Mouse (Mus musculus) liver, embryonic 11.5 days (tissue): ENCODE measurements around the gene BC067074. TPM values are rescaled to one million over a fixed set of nuclear protein-coding genes. Genes with fewer than 3 reads are reported as not detected.
"Not testable (repeated sequence)": the region's sequence is repeated elsewhere in the genome, so short reads cannot be mapped to it uniquely, and the experiment has no call there.

ENCODE experiments used
- ATAC-seq: fragments of 200-750 bp; cut with Nextera tagmentation; replicated peaks from 2 replicates; pipeline ENCODE4 v1.8.0; 2017; ENCODE audit warnings: moderate number of reproducible peaks, mild to moderate bottlenecking, moderate TSS enrichment, moderate library complexity; ENCODE audit not compliant: low FRiP score
- DNase-seq: peaks from one replicate; pipeline ENCODE4 v3.0.0-alpha.2; 2017; ENCODE audit warnings: low spot score
- H3K27ac ChIP-seq: fragments of 300-500 bp; sonication (generic); 2 replicates; pipeline ENCODE4 v1.5.1; 2014; ENCODE audit warnings: mild to moderate bottlenecking, low read depth, low read length, control low read depth
- H3K27me3 ChIP-seq: fragments of 300-500 bp; sonication (generic); replicated peaks from 2 replicates; pipeline ENCODE4 v1.6.1; 2014; ENCODE audit warnings: low read length, mixed read lengths; ENCODE audit not compliant: control insufficient read depth, insufficient read depth
- H3K36me3 ChIP-seq: fragments of 300-500 bp; sonication (generic); 2 replicates; pipeline ENCODE4 v1.6.1; 2014; ENCODE audit warnings: mild to moderate bottlenecking, low read length, moderate library complexity, mixed read lengths; ENCODE audit not compliant: control insufficient read depth, insufficient read depth
- H3K4me1 ChIP-seq: fragments of 300-500 bp; sonication (generic); replicated peaks from 2 replicates; pipeline ENCODE4 v1.6.1; 2014; ENCODE audit warnings: low read length, mixed read lengths; ENCODE audit not compliant: control insufficient read depth, insufficient read depth
- H3K4me2 ChIP-seq: fragments of 300-500 bp; sonication (generic); 2 replicates; pipeline ENCODE4 v1.6.1; 2014; ENCODE audit warnings: mild to moderate bottlenecking, control low read depth, moderate library complexity
- H3K4me3 ChIP-seq: fragments of 300-500 bp; sonication (generic); 2 replicates; pipeline ENCODE4 v1.5.1; 2014; ENCODE audit warnings: low read depth, low read length, control low read depth
- H3K9ac ChIP-seq: fragments of 300-500 bp; sonication (generic); 2 replicates; pipeline ENCODE4 v1.6.1; 2014; ENCODE audit warnings: low read depth, low read length, control low read depth
- H3K9me3 ChIP-seq: fragments of 300-500 bp; sonication (generic); 2 replicates; pipeline ENCODE4 v1.6.1; 2016; ENCODE audit warnings: low read length, inconsistent platforms, mixed read lengths; ENCODE audit not compliant: control insufficient read depth
- WGBS: fragments of 180-500 bp; shearing (Covaris S2); extraction: QIAGEN DNeasy Blood & Tissue Kit; methylation state at CpG from one replicate; pipeline ENCODE4 v1.1.7; 2014; 5-methylcytosine and 5-hydroxymethylcytosine counted together
- polyA plus RNA-seq: library from polyadenylated mRNA; unstranded; fragments of >200 nt; fragmentation: Nextera tagmentation; extraction: Ambion mirVana; gene quantifications from 2 replicates; pipeline ENCODE4 v1.2.1, GENCODE M21; 2014

BC067074 gene
- polyA plus RNA-seq, 1 experiment from 2014 or later: 1.2 TPM

GRCm38 (mm10) chr13:113378980-113379410, 86.0 kb downstream of the BC067074 start:
- Histone ChIP-seq H3K9me3 (no peaks in the 10 kb centered on the region), H3K36me3 (no peaks in the 10 kb centered on the region), H3K27me3 (no peaks in the 10 kb centered on the region), H3K4me1 (no peaks in the 10 kb centered on the region), H3K9ac (no peak overlapping the region), H3K4me3 (no peak overlapping the region), H3K27ac (no peak overlapping the region), H3K4me2 (no peak overlapping the region)
- no peak for ATAC-seq
- WGBS: 69% methylated on average over 8 of the region's 8 CpGs
- DNase-seq: peak; percentile 22

- ATAC-seq: no peak
- H3K36me3 ChIP-seq: no peaks in the 10 kb centered on the region
- DNase-seq: peak; percentile 22
- H3K9me3 ChIP-seq: no peaks in the 10 kb centered on the region
- H3K9ac ChIP-seq: no peak overlapping the region
- no peaks in the 10 kb centered on the region for H3K27me3 ChIP-seq
- H3K4me2 ChIP-seq: no peak overlapping the region
- no peaks in the 10 kb centered on the region for H3K4me1 ChIP-seq
- no peak overlapping the region for H3K4me3 ChIP-seq
- 57% methylated on average over 6 of the region's 6 CpGs for WGBS
- no peak overlapping the region for H3K27ac ChIP-seq
These were observed 86.9 kb downstream of the BC067074 start for GRCm38 (mm10) chr13:113379766-113380309.

- DNase-seq: no peak
- Histone ChIP-seq H3K4me2 (no peak overlapping the region), H3K9me3 (no peaks in the 10 kb centered on the region), H3K27me3 (no peaks in the 10 kb centered on the region), H3K36me3 (no peaks in the 10 kb centered on the region), H3K27ac (no peak overlapping the region), H3K9ac (no peak overlapping the region), H3K4me1 (no peaks in the 10 kb centered on the region), H3K4me3 (no peak overlapping the region)
- no peak for ATAC-seq
- 81% methylated on average over 1 of the region's 1 CpGs for WGBS
These were observed 88.8 kb downstream of the BC067074 start for GRCm38 (mm10) chr13:113381710-113382109.

GRCm38 (mm10) chr13:113382201-113382600, 89.2 kb downstream of the BC067074 start:
- 62% methylated on average over 2 of the region's 2 CpGs for WGBS
- Histone ChIP-seq H3K4me1 (no peaks in the 10 kb centered on the region), H3K9me3 (no peaks in the 10 kb centered on the region), H3K4me2 (no peak overlapping the region), H3K27me3 (no peaks in the 10 kb centered on the region), H3K9ac (no peak overlapping the region), H3K27ac (no peak overlapping the region), H3K4me3 (no peak overlapping the region), H3K36me3 (no peaks in the 10 kb centered on the region)
- ATAC-seq: no peak
- no peak for DNase-seq

GRCm38 (mm10) chr13:113382770-113383169, 89.8 kb downstream of the BC067074 start:
- H3K4me1 ChIP-seq, H3K9me3 ChIP-seq, DNase-seq, H3K4me2 ChIP-seq, H3K27ac ChIP-seq, ATAC-seq, H3K36me3 ChIP-seq, H3K27me3 ChIP-seq, H3K9ac ChIP-seq, H3K4me3 ChIP-seq: not testable (repeated sequence)

GRCm38 (mm10) chr13:113393386-113393785, 100.4 kb downstream of the BC067074 start:
- Histone ChIP-seq H3K36me3 (no peaks in the 10 kb centered on the region), H3K4me2 (no peak overlapping the region), H3K27ac (no peak overlapping the region), H3K27me3 (no peaks in the 10 kb centered on the region), H3K4me1 (no peaks in the 10 kb centered on the region), H3K9ac (no peak overlapping the region), H3K9me3 (no peaks in the 10 kb centered on the region), H3K4me3 (no peak overlapping the region)
- 87% methylated on average over 6 of the region's 6 CpGs for WGBS
- no peak for DNase-seq
- no peak for ATAC-seq

GRCm38 (mm10) chr13:113394591-113394990, 101.6 kb downstream of the BC067074 start:
- H3K4me2 ChIP-seq: no peak overlapping the region
- WGBS: 84% methylated on average over 15 of the region's 15 CpGs
- H3K4me3 ChIP-seq: no peak overlapping the region
- no peaks in the 10 kb centered on the region for H3K9me3 ChIP-seq
- DNase-seq (no peak), ATAC-seq (no peak)
- no peaks in the 10 kb centered on the region for H3K27me3 ChIP-seq
- no peak overlapping the region for H3K9ac ChIP-seq
- no peaks in the 10 kb centered on the region for H3K4me1 ChIP-seq
- H3K27ac ChIP-seq: no peak overlapping the region
- H3K36me3 ChIP-seq: no peaks in the 10 kb centered on the region

GRCm38 (mm10) chr13:113397006-113397520, 104.1 kb downstream of the BC067074 start:
- H3K27ac ChIP-seq: no peak overlapping the region
- H3K9me3 ChIP-seq: no peaks in the 10 kb centered on the region
- H3K36me3 ChIP-seq: no peaks in the 10 kb centered on the region
- no peak overlapping the region for H3K9ac ChIP-seq
- no peak overlapping the region for H3K4me2 ChIP-seq
- WGBS: 71% methylated on average over 9 of the region's 9 CpGs
- no peak overlapping the region for H3K4me3 ChIP-seq
- DNase-seq: no peak
- ATAC-seq: no peak
- no peaks in the 10 kb centered on the region for H3K4me1 ChIP-seq
- H3K27me3 ChIP-seq: no peaks in the 10 kb centered on the region

GRCm38 (mm10) chr13:113401373-113402010, 108.5 kb downstream of the BC067074 start:
- WGBS: 71% methylated on average over 4 of the region's 4 CpGs

More at GRCm38 (mm10) chr13:113401373-113402010, 108.5 kb downstream of the BC067074 start:
- DNase-seq (no peak), ATAC-seq (no peak)
- no peaks in the 10 kb centered on the region for H3K9me3 ChIP-seq
- no peak overlapping the region for H3K4me3 ChIP-seq
- H3K27ac ChIP-seq: no peak overlapping the region
- H3K4me2 ChIP-seq: no peak overlapping the region
- H3K4me1 ChIP-seq: no peaks in the 10 kb centered on the region
- no peaks in the 10 kb centered on the region for H3K36me3 ChIP-seq
- H3K9ac ChIP-seq: no peak overlapping the region
- no peaks in the 10 kb centered on the region for H3K27me3 ChIP-seq
